Mouse (Mus musculus) kidney, embryonic 14.5 days (tissue): ENCODE results near the gene Gm3435. TPM values are rescaled to one million over a fixed set of nuclear protein-coding genes. Genes with fewer than 3 reads are reported as not detected.

Source experiments
- ATAC-seq: fragments of 200-750 bp; cut with Nextera tagmentation; 2 replicates; pipeline ENCODE4 v1.8.0; 2017; ENCODE audit warnings: moderate number of reproducible peaks, mild to moderate bottlenecking, moderate TSS enrichment, moderate library complexity; ENCODE audit not compliant: low FRiP score, low TSS enrichment
- H3K27ac ChIP-seq: fragments of 300-500 bp; sonication (generic); 2 replicates; pipeline ENCODE4 v1.5.1; 2014; ENCODE audit warnings: low read depth, mild to moderate bottlenecking, low read length, moderate library complexity, mixed read lengths
- H3K27me3 ChIP-seq: fragments of 300-500 bp; sonication (generic); 2 replicates; pipeline ENCODE4 v1.6.1; 2014; ENCODE audit warnings: mild to moderate bottlenecking, low read length; ENCODE audit not compliant: control insufficient read depth, insufficient read depth
- H3K36me3 ChIP-seq: fragments of 300-500 bp; sonication (generic); 2 replicates; pipeline ENCODE4 v1.6.1; 2014; ENCODE audit warnings: low read length, mixed read lengths; ENCODE audit not compliant: control insufficient read depth, insufficient read depth
- H3K4me1 ChIP-seq: fragments of 300-500 bp; sonication (generic); 2 replicates; pipeline ENCODE4 v1.6.1; 2014; ENCODE audit warnings: low read length, mixed read lengths; ENCODE audit not compliant: control insufficient read depth, insufficient read depth
- H3K4me2 ChIP-seq: fragments of 300-500 bp; sonication (generic); replicated peaks from 2 replicates; pipeline ENCODE4 v1.6.1; 2014; ENCODE audit warnings: low read depth, mild to moderate bottlenecking, low read length
- H3K4me3 ChIP-seq: fragments of 300-500 bp; sonication (generic); 2 replicates; pipeline ENCODE4 v1.5.1; 2014; ENCODE audit warnings: mild to moderate bottlenecking, low read length
- H3K9ac ChIP-seq: fragments of 300-500 bp; sonication (generic); 2 replicates; pipeline ENCODE4 v1.6.1; 2014; ENCODE audit warnings: low read depth, mild to moderate bottlenecking, low read length, moderate library complexity
- H3K9me3 ChIP-seq: fragments of 300-500 bp; sonication (generic); 2 replicates; pipeline ENCODE4 v1.6.1; 2016; ENCODE audit warnings: low read length; ENCODE audit not compliant: control insufficient read depth
- WGBS: fragments of 180-500 bp; shearing (Covaris S2); extraction: QIAGEN DNeasy Blood & Tissue Kit; methylation state at CpG from one replicate; pipeline ENCODE4 v1.1.7; 2014; 5-methylcytosine and 5-hydroxymethylcytosine counted together
- polyA plus RNA-seq: library from polyadenylated mRNA; unstranded; fragments of >200 nt; fragmentation: Nextera tagmentation; extraction: Ambion mirVana; gene quantifications from 2 replicates; pipeline ENCODE4 v1.2.1, GENCODE M21; 2014

Gene Gm3435
- polyA plus RNA-seq, 1 experiment from 2014 or later: 8.2 TPM

- WGBS: 87% methylated on average over 5 of the region's 5 CpGs
Measured at GRCm38 (mm10) chr17:15058161-15058591, 48.2 kb downstream of the Gm3435 start.

DNA sequence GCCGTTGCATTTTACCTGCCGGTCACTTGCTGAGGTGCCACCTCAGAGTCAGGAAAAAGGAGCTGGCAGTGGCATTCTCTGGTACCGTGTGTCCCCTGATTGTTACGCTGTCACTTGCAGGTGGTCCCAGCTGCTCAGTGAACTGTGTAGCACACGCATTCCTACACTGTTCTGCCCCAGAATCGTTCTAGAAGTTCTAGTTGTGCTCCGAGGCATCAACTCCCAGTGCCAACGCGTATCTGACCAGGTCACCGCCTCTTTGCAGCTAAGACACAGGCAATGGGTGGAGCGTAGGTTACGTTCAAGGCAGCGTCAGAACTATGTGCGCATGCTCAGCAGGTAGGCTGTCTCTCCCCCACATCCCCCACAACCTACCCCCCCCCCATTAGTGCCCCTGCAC is 49.7 kb downstream of the Gm3435 start:
- peaks cover 47% of the 10 kb centered on the region; the same call in 1 of the 2 replicates for H3K36me3 ChIP-seq
- H3K4me1 ChIP-seq: no peaks in the 10 kb centered on the region
- H3K4me3 ChIP-seq: no peak overlapping the region
- H3K9ac ChIP-seq: no peak overlapping the region
- no peak for ATAC-seq
- H3K4me2 ChIP-seq: no peak overlapping the region
- H3K9me3 ChIP-seq: no peaks in the 10 kb centered on the region
- H3K27me3 ChIP-seq: no peaks in the 10 kb centered on the region
- WGBS: 90% methylated on average over 14 of the region's 14 CpGs
- H3K27ac ChIP-seq: no peak overlapping the region

More at GRCm38 (mm10) chr17:15058161-15058591, 48.2 kb downstream of the Gm3435 start:
- no peak overlapping the region for H3K27ac ChIP-seq
- H3K27me3 ChIP-seq: no peaks in the 10 kb centered on the region
- no peak overlapping the region for H3K4me2 ChIP-seq
- H3K9ac ChIP-seq: no peak overlapping the region
- H3K9me3 ChIP-seq: no peaks in the 10 kb centered on the region
- H3K4me1 ChIP-seq: no peaks in the 10 kb centered on the region
- H3K36me3 ChIP-seq: peaks cover 39% of the 10 kb centered on the region; the same call in 1 of the 2 replicates
- no peak for ATAC-seq
- H3K4me3 ChIP-seq: no peak overlapping the region

DNA sequence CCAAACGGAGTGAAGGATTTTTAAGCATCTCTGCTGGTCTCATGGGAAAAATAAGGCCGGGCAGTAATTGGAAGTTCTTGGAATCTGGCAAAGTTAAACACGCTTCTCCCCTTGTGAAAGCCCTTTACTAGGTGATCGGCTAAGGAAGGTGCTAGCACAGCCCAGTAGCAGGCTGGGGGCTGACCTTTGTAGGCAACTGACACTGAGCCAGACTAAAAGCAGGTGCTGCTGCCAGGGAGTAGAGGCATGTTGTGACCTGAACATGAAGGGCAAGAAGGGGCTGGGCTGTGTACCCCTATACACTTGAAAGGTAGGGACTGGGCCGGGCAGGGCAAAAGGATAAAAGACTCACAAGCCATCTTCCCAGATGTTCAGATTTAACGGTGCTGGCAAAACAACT is 50.4 kb downstream of the Gm3435 start:
- Histone ChIP-seq H3K9ac (no peak overlapping the region), H3K4me2 (no peak overlapping the region), H3K27ac (no peak overlapping the region), H3K36me3 (peaks cover 47% of the 10 kb centered on the region; the same call in 1 of the 2 replicates), H3K27me3 (no peaks in the 10 kb centered on the region), H3K4me1 (no peaks in the 10 kb centered on the region), H3K4me3 (no peak overlapping the region), H3K9me3 (no peaks in the 10 kb centered on the region)
- ATAC-seq: no peak
- WGBS: 84% methylated on average over 6 of the region's 6 CpGs

GRCm38 (mm10) chr17:15065391-15066024 is 55.5 kb downstream of the Gm3435 start:
- H3K4me2 ChIP-seq: peak overlapping the region; percentile 26; the same call in 1 of the 2 replicates
- H3K9ac ChIP-seq: no peak overlapping the region; the same call in 1 of the 2 replicates
- H3K4me3 ChIP-seq: 0 out of 2 replicates have a peak overlapping the region, but pooled peaks have one; percentile 8
- H3K4me1 ChIP-seq: peaks cover 3% of the 10 kb centered on the region; the same call in 1 of the 2 replicates
- H3K27ac ChIP-seq: no peak overlapping the region
- peaks cover 19% of the 10 kb centered on the region; the same call in 1 of the 2 replicates for H3K36me3 ChIP-seq
- H3K27me3 ChIP-seq: no peaks in the 10 kb centered on the region
- H3K9me3 ChIP-seq: no peaks in the 10 kb centered on the region
- peak; percentile 79 for ATAC-seq
- WGBS: 39% methylated on average over 13 of the region's 13 CpGs

GRCm38 (mm10) chr17:15066066-15066465 is 56.1 kb downstream of the Gm3435 start:
- H3K4me3 ChIP-seq: 0 out of 2 replicates have a peak overlapping the region, but pooled peaks have one; percentile 8
- peaks cover 3% of the 10 kb centered on the region; the same call in 1 of the 2 replicates for H3K4me1 ChIP-seq
- H3K9ac ChIP-seq: no peak overlapping the region; the same call in 1 of the 2 replicates
- H3K27ac ChIP-seq: no peak overlapping the region
- H3K4me2 ChIP-seq: peak overlapping the region; percentile 26; the same call in 1 of the 2 replicates
- H3K27me3 ChIP-seq: no peaks in the 10 kb centered on the region
- no peaks in the 10 kb centered on the region for H3K9me3 ChIP-seq
- peaks cover 16% of the 10 kb centered on the region; the same call in 1 of the 2 replicates for H3K36me3 ChIP-seq
- ATAC-seq: peak; percentile 83
- WGBS: 29% methylated on average over 6 of the region's 6 CpGs

- no peaks in the 10 kb centered on the region for H3K9me3 ChIP-seq
- ATAC-seq: no peak
- no peak overlapping the region for H3K4me2 ChIP-seq
- H3K4me1 ChIP-seq: peaks cover 3% of the 10 kb centered on the region; the same call in 1 of the 2 replicates
- no peak overlapping the region for H3K4me3 ChIP-seq
- no peak overlapping the region for H3K9ac ChIP-seq
- 47% methylated on average over 1 of the region's 1 CpGs for WGBS
- H3K36me3 ChIP-seq: peaks cover 14% of the 10 kb centered on the region; the same call in 1 of the 2 replicates
- no peak overlapping the region for H3K27ac ChIP-seq
- H3K27me3 ChIP-seq: no peaks in the 10 kb centered on the region
Measured at GRCm38 (mm10) chr17:15066911-15067310, 56.9 kb downstream of the Gm3435 start.

GRCm38 (mm10) chr17:15068040-15068792 is 58.2 kb downstream of the Gm3435 start:
- Histone ChIP-seq H3K36me3 (peaks cover 8% of the 10 kb centered on the region; the same call in 1 of the 2 replicates), H3K9ac (no peak overlapping the region), H3K4me2 (no peak overlapping the region), H3K4me1 (peaks cover 3% of the 10 kb centered on the region; the same call in 1 of the 2 replicates), H3K4me3 (no peak overlapping the region), H3K27ac (no peak overlapping the region), H3K27me3 (no peaks in the 10 kb centered on the region), H3K9me3 (no peaks in the 10 kb centered on the region)
- 34% methylated on average over 8 of the region's 8 CpGs for WGBS
- no peak for ATAC-seq

DNA sequence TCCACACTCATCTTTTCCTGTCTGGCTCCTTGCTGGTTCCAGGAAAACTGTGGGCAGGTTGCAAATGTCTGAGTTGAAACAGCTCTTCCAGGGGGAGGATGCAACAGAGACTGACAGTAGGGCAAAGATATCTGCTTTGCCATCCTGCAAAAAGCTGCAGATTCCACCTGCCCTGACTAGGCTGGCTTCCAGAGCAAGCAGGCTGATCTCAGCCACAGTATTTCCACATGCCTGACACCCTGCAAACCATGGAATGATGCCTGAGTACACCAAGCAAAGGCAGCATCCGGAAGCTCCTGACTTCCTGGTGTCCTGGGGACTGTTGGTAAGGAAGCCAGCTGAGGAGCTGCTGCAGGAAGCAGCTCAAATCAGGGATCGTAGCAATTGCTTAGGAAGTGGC is 59.1 kb downstream of the Gm3435 start:
- H3K9me3 ChIP-seq: no peaks in the 10 kb centered on the region
- H3K27me3 ChIP-seq: no peaks in the 10 kb centered on the region
- H3K36me3 ChIP-seq: peaks cover 2% of the 10 kb centered on the region; the same call in 1 of the 2 replicates
- 54% methylated on average over 2 of the region's 2 CpGs for WGBS
- peaks cover 3% of the 10 kb centered on the region; the same call in 1 of the 2 replicates for H3K4me1 ChIP-seq
- H3K4me2 ChIP-seq: no peak overlapping the region
- ATAC-seq: no peak
- no peak overlapping the region for H3K27ac ChIP-seq
- no peak overlapping the region for H3K4me3 ChIP-seq
- no peak overlapping the region for H3K9ac ChIP-seq
